Mouse (Mus musculus): ENCODE results near the gene Ddx5. TPM values are rescaled to one million over a fixed set of nuclear protein-coding genes. Genes with fewer than 3 reads are reported as not detected.

The Ddx5 gene
- polyA plus RNA-seq, 1 experiment, result 642 TPM

DNA sequence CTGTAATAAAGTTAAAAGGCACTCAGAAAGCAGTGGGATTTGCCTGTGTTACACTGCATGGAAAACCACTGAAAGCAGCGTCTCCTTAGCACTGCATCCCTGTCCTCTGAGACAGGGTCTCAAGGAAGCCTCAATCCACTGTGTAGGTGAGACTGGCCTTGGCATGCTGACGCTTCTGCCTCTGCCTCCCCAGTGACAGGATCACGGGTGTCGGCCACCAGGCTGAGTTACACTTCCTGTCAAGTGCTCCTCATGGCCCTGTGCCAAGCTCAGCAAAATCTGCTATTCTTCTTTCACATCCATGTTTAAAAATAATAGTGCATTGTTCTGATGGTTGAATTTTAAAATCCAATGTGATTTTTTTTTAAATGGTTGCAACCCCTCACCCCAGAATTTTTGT is 32.0 kb upstream of the Ddx5 start:
- Histone ChIP-seq H3K4me3 (ENCODE audit: control insufficient read depth, low read depth, low read length) (no peak overlapping the region), H3K27me3 (ENCODE audit: control insufficient read depth, insufficient read depth, low read length) (no peaks in the 10 kb centered on the region), H3K36me3 (ENCODE audit: control insufficient read depth, insufficient read depth, low read length) (peaks cover 7% of the 10 kb centered on the region), H3K27ac (ENCODE audit: control insufficient read depth, insufficient read depth, low read depth, low read length) (no peak overlapping the region), H3K4me1 (ENCODE audit: control insufficient read depth, insufficient read depth, low read length) (no peaks in the 10 kb centered on the region)
- TF ChIP-seq POLR2A (IDR thresholded peaks at IDR 0.05; ENCODE audit: control insufficient read depth, low read depth, low read length) (no peak), CTCF (IDR thresholded peaks at IDR 0.05; ENCODE audit: control insufficient read depth, insufficient read depth, insufficient replicate concordance, low read depth, low read length) (no peak)

- peaks cover 7% of the 10 kb centered on the region for H3K36me3 ChIP-seq (ENCODE audit: control insufficient read depth, insufficient read depth, low read length)
- TF ChIP-seq CTCF (IDR thresholded peaks at IDR 0.05; ENCODE audit: control insufficient read depth, insufficient read depth, insufficient replicate concordance, low read depth, low read length), result no peak
- TF ChIP-seq POLR2A (IDR thresholded peaks at IDR 0.05; ENCODE audit: control insufficient read depth, low read depth, low read length), result no peak
- no peak overlapping the region for H3K4me3 ChIP-seq (ENCODE audit: control insufficient read depth, low read depth, low read length)
- H3K4me1 ChIP-seq (ENCODE audit: control insufficient read depth, insufficient read depth, low read length), result no peaks in the 10 kb centered on the region
- H3K27me3 ChIP-seq (ENCODE audit: control insufficient read depth, insufficient read depth, low read length), result no peaks in the 10 kb centered on the region
- H3K27ac ChIP-seq (ENCODE audit: control insufficient read depth, insufficient read depth, low read depth, low read length), result no peak overlapping the region
Measured at GRCm38 (mm10) chr11:106820252-106820651, 31.3 kb upstream of the Ddx5 start.

GRCm38 (mm10) chr11:106819595-106819994 is 30.6 kb upstream of the Ddx5 start:
- peak overlapping the region; percentile 63 for H3K4me3 ChIP-seq (ENCODE audit: control insufficient read depth, low read depth, low read length)
- H3K27ac ChIP-seq (ENCODE audit: control insufficient read depth, insufficient read depth, low read depth, low read length), result no peak overlapping the region
- H3K36me3 ChIP-seq (ENCODE audit: control insufficient read depth, insufficient read depth, low read length), result peaks cover 7% of the 10 kb centered on the region
- no peaks in the 10 kb centered on the region for H3K27me3 ChIP-seq (ENCODE audit: control insufficient read depth, insufficient read depth, low read length)
- no peak for TF ChIP-seq CTCF (IDR thresholded peaks at IDR 0.05; ENCODE audit: control insufficient read depth, insufficient read depth, insufficient replicate concordance, low read depth, low read length)
- no peak for TF ChIP-seq POLR2A (IDR thresholded peaks at IDR 0.05; ENCODE audit: control insufficient read depth, low read depth, low read length)
- H3K4me1 ChIP-seq (ENCODE audit: control insufficient read depth, insufficient read depth, low read length), result no peaks in the 10 kb centered on the region

DNA sequence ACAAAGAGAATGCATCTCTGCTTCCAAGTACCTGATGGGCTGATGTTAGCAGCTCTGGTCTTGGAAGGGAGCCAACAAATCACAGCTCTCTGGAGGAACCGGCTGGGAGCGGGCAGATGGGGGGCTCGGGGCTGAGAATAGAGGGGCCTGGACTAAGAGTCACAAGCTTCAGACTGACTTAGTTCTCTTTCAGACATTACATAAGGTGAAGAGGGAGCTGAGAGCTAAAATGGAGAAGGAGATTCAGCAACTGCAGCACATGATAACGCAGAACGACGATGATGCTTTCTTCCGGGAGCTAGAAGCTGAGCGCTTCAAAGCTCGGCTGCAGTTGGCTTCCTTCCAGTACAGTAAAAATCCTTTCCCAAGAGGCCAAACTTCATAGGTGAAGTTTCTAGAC is 29.4 kb upstream of the Ddx5 start:
- H3K27ac ChIP-seq (ENCODE audit: control insufficient read depth, insufficient read depth, low read depth, low read length), result no peak overlapping the region
- no peak overlapping the region for H3K4me3 ChIP-seq (ENCODE audit: control insufficient read depth, low read depth, low read length)
- H3K36me3 ChIP-seq (ENCODE audit: control insufficient read depth, insufficient read depth, low read length), result peaks cover 7% of the 10 kb centered on the region
- no peak for TF ChIP-seq CTCF (IDR thresholded peaks at IDR 0.05; ENCODE audit: control insufficient read depth, insufficient read depth, insufficient replicate concordance, low read depth, low read length)
- no peak for TF ChIP-seq POLR2A (IDR thresholded peaks at IDR 0.05; ENCODE audit: control insufficient read depth, low read depth, low read length)
- no peaks in the 10 kb centered on the region for H3K27me3 ChIP-seq (ENCODE audit: control insufficient read depth, insufficient read depth, low read length)
- H3K4me1 ChIP-seq (ENCODE audit: control insufficient read depth, insufficient read depth, low read length), result no peaks in the 10 kb centered on the region

DNA sequence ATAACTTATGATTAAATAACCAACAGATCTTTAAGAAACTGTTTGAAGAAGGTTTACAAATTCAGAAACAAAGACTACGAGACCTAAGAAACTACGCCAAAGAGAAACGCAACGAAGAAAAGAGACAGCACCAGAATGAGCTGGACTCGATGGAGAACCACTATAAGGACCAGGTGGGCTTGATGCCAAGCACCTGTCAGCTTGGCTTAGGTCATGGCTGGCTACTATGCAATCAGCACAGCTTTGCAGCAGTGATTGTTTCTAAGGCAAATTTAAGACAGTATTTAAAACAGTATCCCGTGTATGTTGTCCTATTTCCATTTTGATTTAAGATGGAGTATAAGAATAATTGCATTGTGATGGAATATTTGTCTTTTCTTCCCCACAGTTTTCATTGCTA is 28.8 kb upstream of the Ddx5 start:
- H3K4me3 ChIP-seq (ENCODE audit: control insufficient read depth, low read depth, low read length), result no peak overlapping the region

GRCm38 (mm10) chr11:106817156-106817555 is 28.2 kb upstream of the Ddx5 start:
- Histone ChIP-seq H3K27ac (ENCODE audit: control insufficient read depth, insufficient read depth, low read depth, low read length) (no peak overlapping the region), H3K27me3 (ENCODE audit: control insufficient read depth, insufficient read depth, low read length) (no peaks in the 10 kb centered on the region), H3K4me1 (ENCODE audit: control insufficient read depth, insufficient read depth, low read length) (no peaks in the 10 kb centered on the region), H3K36me3 (ENCODE audit: control insufficient read depth, insufficient read depth, low read length) (peaks cover 6% of the 10 kb centered on the region), H3K4me3 (ENCODE audit: control insufficient read depth, low read depth, low read length) (no peak overlapping the region)
- TF ChIP-seq POLR2A (IDR thresholded peaks at IDR 0.05; ENCODE audit: control insufficient read depth, low read depth, low read length), result no peak
- TF ChIP-seq CTCF (IDR thresholded peaks at IDR 0.05; ENCODE audit: control insufficient read depth, insufficient read depth, insufficient replicate concordance, low read depth, low read length), result no peak

More for the DNA sequence above, 28.8 kb upstream of the Ddx5 start:
- H3K27me3 ChIP-seq (ENCODE audit: control insufficient read depth, insufficient read depth, low read length), result no peaks in the 10 kb centered on the region
- no peak for TF ChIP-seq POLR2A (IDR thresholded peaks at IDR 0.05; ENCODE audit: control insufficient read depth, low read depth, low read length)
- no peak for TF ChIP-seq CTCF (IDR thresholded peaks at IDR 0.05; ENCODE audit: control insufficient read depth, insufficient read depth, insufficient replicate concordance, low read depth, low read length)
- peaks cover 7% of the 10 kb centered on the region for H3K36me3 ChIP-seq (ENCODE audit: control insufficient read depth, insufficient read depth, low read length)
- H3K27ac ChIP-seq (ENCODE audit: control insufficient read depth, insufficient read depth, low read depth, low read length), result no peak overlapping the region
- no peaks in the 10 kb centered on the region for H3K4me1 ChIP-seq (ENCODE audit: control insufficient read depth, insufficient read depth, low read length)

DNA sequence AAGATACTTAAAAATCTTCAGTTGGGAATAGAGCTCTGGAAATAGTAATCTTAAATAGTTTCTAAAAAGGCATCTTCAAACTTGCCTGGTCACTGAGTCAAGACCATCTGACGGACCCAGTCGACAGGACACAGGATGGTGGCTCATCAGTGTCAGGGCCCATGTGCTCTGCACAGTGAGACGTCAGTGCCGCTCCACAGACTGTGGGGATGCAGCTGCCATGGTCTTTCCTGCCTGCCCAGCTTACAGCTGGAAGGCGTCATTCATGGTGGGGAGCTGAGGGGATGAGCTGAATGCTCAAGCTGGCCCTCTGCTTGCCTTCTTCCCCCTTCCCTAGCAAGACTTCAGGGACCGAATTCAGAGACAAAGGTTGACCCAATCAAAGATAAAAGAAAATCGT is 27.3 kb upstream of the Ddx5 start:
- Histone ChIP-seq H3K27me3 (ENCODE audit: control insufficient read depth, insufficient read depth, low read length) (no peaks in the 10 kb centered on the region), H3K4me3 (ENCODE audit: control insufficient read depth, low read depth, low read length) (no peak overlapping the region), H3K36me3 (ENCODE audit: control insufficient read depth, insufficient read depth, low read length) (peaks cover 8% of the 10 kb centered on the region), H3K4me1 (ENCODE audit: control insufficient read depth, insufficient read depth, low read length) (no peaks in the 10 kb centered on the region), H3K27ac (ENCODE audit: control insufficient read depth, insufficient read depth, low read depth, low read length) (no peak overlapping the region)
- TF ChIP-seq POLR2A (IDR thresholded peaks at IDR 0.05; ENCODE audit: control insufficient read depth, low read depth, low read length) (no peak), CTCF (IDR thresholded peaks at IDR 0.05; ENCODE audit: control insufficient read depth, insufficient read depth, insufficient replicate concordance, low read depth, low read length) (no peak)

GRCm38 (mm10) chr11:106815761-106816160 is 26.8 kb upstream of the Ddx5 start:
- H3K36me3 ChIP-seq (ENCODE audit: control insufficient read depth, insufficient read depth, low read length), result peaks cover 8% of the 10 kb centered on the region
- H3K27me3 ChIP-seq (ENCODE audit: control insufficient read depth, insufficient read depth, low read length), result no peaks in the 10 kb centered on the region
- H3K4me3 ChIP-seq (ENCODE audit: control insufficient read depth, low read depth, low read length), result no peak overlapping the region
- TF ChIP-seq POLR2A (IDR thresholded peaks at IDR 0.05; ENCODE audit: control insufficient read depth, low read depth, low read length) (no peak), CTCF (IDR thresholded peaks at IDR 0.05; ENCODE audit: control insufficient read depth, insufficient read depth, insufficient replicate concordance, low read depth, low read length) (no peak)
- H3K27ac ChIP-seq (ENCODE audit: control insufficient read depth, insufficient read depth, low read depth, low read length), result no peak overlapping the region
- no peaks in the 10 kb centered on the region for H3K4me1 ChIP-seq (ENCODE audit: control insufficient read depth, insufficient read depth, low read length)

Data from testis, adult 2 months (tissue).